11 mouse cellular contexts compared by ENCODE assay signal in the genomic region with DNA sequence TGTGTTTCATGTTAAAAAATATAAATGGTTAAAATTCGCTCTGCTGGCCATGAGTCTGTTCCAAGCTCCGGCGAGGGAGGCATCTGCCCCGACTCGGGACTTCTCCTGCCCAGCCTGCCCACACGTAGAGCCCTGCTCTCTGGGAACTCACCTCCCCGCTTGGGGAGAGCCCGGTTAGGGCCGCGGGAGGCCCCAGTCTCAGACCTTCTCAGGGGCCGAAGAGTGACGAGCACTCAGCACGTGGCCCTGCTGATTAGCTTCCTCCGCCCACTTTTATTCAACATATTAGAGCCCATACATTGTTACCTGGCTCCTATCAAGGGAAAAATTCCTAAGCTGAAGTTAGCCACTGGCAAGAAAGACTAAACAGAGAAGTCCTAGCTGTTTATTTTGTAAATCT. TPM values are rescaled to one million over a fixed set of nuclear protein-coding genes. Genes with fewer than 3 reads are reported as not detected.
DNase-seq lines count a peak whose midpoint lies in the region; ATAC-seq and TF ChIP-seq lines count a peak whose summit lies in the region.
"Had no signal": no experiment of that assay in that cellular context is flagged by ENCODE, and none has a peak within 500 bp of the region (broad histone marks: within the 10 kb centered on the region; RNA-seq: fewer than 3 reads in every experiment).

No protein-coding gene starts in this region.

- H3K9me3 ChIP-seq in G1E (replicated peaks): no peaks in the 10 kb centered on the region

- H3K4me1 ChIP-seq in G1E (ENCODE audit: insufficient read depth, low read depth, low read length): no peaks in the 10 kb centered on the region
- H3K4me1 ChIP-seq: neural tube, embryonic 12.5 days had no signal

- DNase-seq in embryo, embryonic 11.5 days (ENCODE audit: low read depth, low spot score): peak; percentile 42
- DNase-seq in embryo, embryonic 10.5 days (ENCODE audit: low spot score): no peak
- peak; percentile 14 for DNase-seq in G1E (ENCODE audit: low spot score)
- peak; percentile 38 to 51 for DNase-seq in cerebellum, adult 18-20 months
- peak; percentile 18 to 26 for DNase-seq in kidney, adult 8-10 months
- DNase-seq in lung, postnatal 25 days (ENCODE audit: low spot score): peak; percentile 41
- DNase-seq in embryo, embryonic 11 days: no peak

- no peaks in the 10 kb centered on the region for H3K36me3 ChIP-seq in G1E (replicated peaks)
- H3K36me3 ChIP-seq: neural tube, embryonic 12.5 days had no signal

- no peaks in the 10 kb centered on the region for H3K27me3 ChIP-seq in G1E (ENCODE audit: insufficient read depth, low read length)
- H3K27me3 ChIP-seq: neural tube, embryonic 12.5 days had no signal

- no peak overlapping the region; the same call in 1 of the 2 replicates for H3K4me3 ChIP-seq in G1E (ENCODE audit: low read depth, low read length)
- H3K4me3 ChIP-seq: neural tube, embryonic 12.5 days had no signal

- peak; percentile 100 for ATAC-seq in G1E (ENCODE audit: extremely low read depth, insufficient number of reproducible peaks, low FRiP score, poor library complexity, severe bottlenecking)
- ATAC-seq in megakaryocyte progenitor cell, adult 5-6 weeks (replicated peaks; ENCODE audit: poor library complexity): no peak

- TF ChIP-seq CTCF in G1E (IDR thresholded peaks at IDR 0.05; ENCODE audit: low read depth, low read length): no peak

RNA-seq across cellular contexts. Expression of a gene that starts 51.0 kb away (rescaled TPM):
- total RNA-seq in G1E (2014; fragmentation: Nextera tagmentation): not detected in 2 replicates
- total RNA-seq in G1E (2017): not detected in 2 replicates
- polyA plus RNA-seq in G1E (2012): not detected in 2 replicates
- not detected in 2 replicates for total RNA-seq in megakaryocyte progenitor cell, adult 5-6 weeks (2015)
- total RNA-seq in megakaryocyte progenitor cell, adult 5-6 weeks (2017): not detected in 2 replicates
- total RNA-seq: layer of hippocampus, postnatal 25 days had no signal
- polyA plus RNA-seq: embryonic facial prominence, embryonic 14.5 days; neural tube, embryonic 12.5 days had no signal

RNA-seq across cellular contexts. Expression of a gene that starts 54.3 kb away (rescaled TPM):
- total RNA-seq in G1E (2014; fragmentation: Nextera tagmentation): not detected in 2 replicates
- total RNA-seq in G1E (2017): 0.17 TPM in 1 of 2 replicates, not detected in the other
- polyA plus RNA-seq in G1E (2012): not detected in 2 replicates
- total RNA-seq in megakaryocyte progenitor cell, adult 5-6 weeks (2015): 0.35 and 2.1 TPM in 2 replicates
- total RNA-seq in megakaryocyte progenitor cell, adult 5-6 weeks (2017): 0.37 and 0.84 TPM in 2 replicates
- total RNA-seq: layer of hippocampus, postnatal 25 days had no signal
- polyA plus RNA-seq: neural tube, embryonic 12.5 days had no signal

Comparison
In these comparisons a context has a peak if more than half of its experiments do, and no peak if none do; other contexts are left out.
1. DNase-seq: peak in embryo, embryonic 11.5 days (single experiment), G1E (single experiment), cerebellum, adult 18-20 months (2 of 2), kidney, adult 8-10 months (2 of 2) and lung, postnatal 25 days (single experiment); none in embryo, embryonic 10.5 days (single experiment) and embryo, embryonic 11 days (single experiment).